Mouse (Mus musculus) activated CD4-positive, CD25-positive, alpha-beta regulatory T cell (primary cell): ENCODE measurements around the gene Gm11237. TPM values are rescaled to one million over a fixed set of nuclear protein-coding genes. Genes with fewer than 3 reads are reported as not detected.

ENCODE experiments used
- polyA plus RNA-seq, 2 experiments: library from polyadenylated mRNA; unstranded; fragments of 100-300 nt; shearing (Covaris generic); gene quantifications; one replicate each; pipeline ENCODE4 v1.2.1; 2017

Gene Gm11237
- not detected for polyA plus RNA-seq

DNA sequence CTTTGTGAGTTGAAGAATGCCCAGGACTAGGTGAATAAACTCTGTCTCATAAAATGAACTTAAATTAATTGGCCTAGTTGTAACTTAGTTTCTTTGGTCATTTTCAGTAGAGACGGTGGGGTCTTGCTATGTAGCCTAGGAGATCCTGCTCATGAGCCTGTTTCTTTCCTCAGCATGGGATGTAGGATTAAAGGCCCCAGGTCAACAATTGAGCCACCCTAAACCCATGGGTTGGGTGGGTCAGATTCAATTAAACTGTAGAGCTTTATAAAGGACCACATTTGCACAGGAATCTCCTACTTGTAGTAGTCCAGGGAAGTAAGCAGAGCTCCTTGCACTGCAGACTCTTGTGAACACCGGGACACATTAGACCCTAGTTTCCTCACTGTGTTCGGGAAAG lies at the start of gene Gm11237:
Gm11237 (plus strand) TSS at position 301 of the 400 bp plus-strand sequence.

GRCm38 (mm10) chr4:73607581-73607980 lies 15.2 kb upstream of the Gm11237 start, which contains the start of gene Gm11238:
Gm11238 (plus strand) TSS chr4:73607881.

DNA sequence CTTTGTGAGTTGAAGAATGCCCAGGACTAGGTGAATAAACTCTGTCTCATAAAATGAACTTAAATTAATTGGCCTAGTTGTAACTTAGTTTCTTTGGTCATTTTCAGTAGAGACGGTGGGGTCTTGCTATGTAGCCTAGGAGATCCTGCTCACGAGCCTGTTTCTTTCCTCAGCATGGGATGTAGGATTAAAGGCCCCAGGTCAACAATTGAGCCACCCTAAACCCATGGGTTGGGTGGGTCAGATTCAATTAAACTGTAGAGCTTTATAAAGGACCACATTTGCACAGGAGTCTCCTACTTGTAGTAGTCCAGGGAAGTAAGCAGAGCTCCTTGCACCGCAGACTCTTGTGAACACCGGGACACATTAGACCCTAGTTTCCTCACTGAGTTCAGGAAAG lies 15.0 kb downstream of the Gm11237 start, which contains the start of gene Gm11236:
Gm11236 (plus strand) TSS at position 301 of the 400 bp plus-strand sequence.

DNA sequence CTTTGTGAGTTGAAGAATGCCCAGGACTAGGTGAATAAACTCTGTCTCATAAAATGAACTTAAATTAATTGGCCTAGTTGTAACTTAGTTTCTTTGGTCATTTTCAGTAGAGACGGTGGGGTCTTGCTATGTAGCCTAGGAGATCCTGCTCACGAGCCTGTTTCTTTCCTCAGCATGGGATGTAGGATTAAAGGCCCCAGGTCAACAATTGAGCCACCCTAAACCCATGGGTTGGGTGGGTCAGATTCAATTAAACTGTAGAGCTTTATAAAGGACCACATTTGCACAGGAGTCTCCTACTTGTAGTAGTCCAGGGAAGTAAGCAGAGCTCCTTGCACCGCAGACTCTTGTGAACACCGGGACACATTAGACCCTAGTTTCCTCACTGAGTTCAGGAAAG lies 45.3 kb downstream of the Gm11237 start, which contains the start of gene Gm11239:
Gm11239 (plus strand) TSS at position 301 of the 400 bp plus-strand sequence.

Other genes starting within 250 kb of the Gm11237 start
- gene Gm11487, start 217.9 kb upstream of the Gm11237 start, polyA plus RNA-seq: not detected
- not detected for gene Gm11238, start 15.1 kb upstream of the Gm11237 start, polyA plus RNA-seq
- under 1 TPM in 1 of 2 experiments, not detected in 1; 0.22 TPM for gene Gm11236, start 15.1 kb downstream of the Gm11237 start, polyA plus RNA-seq
- not detected for gene Gm11239, start 45.4 kb downstream of the Gm11237 start, polyA plus RNA-seq
- not detected for gene Gm428, start 60.5 kb downstream of the Gm11237 start, polyA plus RNA-seq
- under 1 TPM in 1 of 2 experiments, not detected in 1; 0.22 TPM for gene Rasef, start 168.0 kb downstream of the Gm11237 start, polyA plus RNA-seq